Mouse (Mus musculus) MEL (cell line): ENCODE measurements around the gene Cap1.

Source experiments
- CHD2 ChIP-seq: IDR thresholded peaks from 2 replicates; pipeline ENCODE4 v1.6.1; 2011; ENCODE audit warnings: low read length, improper control_type of control experiment
- CTCF ChIP-seq, 3 experiments: IDR thresholded peaks in 2 of 3; conservative IDR thresholded peaks in 1 of 3; 2 replicates each; pipeline ENCODE4 v1.5.1; 2011 to 2012; ENCODE audit warnings: low read length in 3 of 3, low read depth in 2 of 3, mild to moderate bottlenecking in 2 of 3, improper control_type of control experiment in 1 of 3, inconsistent platforms in 1 of 3, mixed read lengths in 1 of 3, moderate library complexity in 1 of 3; ENCODE audit not compliant: control insufficient read depth in 1 of 3, insufficient read depth in 1 of 3, poor library complexity in 1 of 3, severe bottlenecking in 1 of 3
- EP300 ChIP-seq, 2 experiments: IDR thresholded peaks; 2 replicates each; pipeline ENCODE4 v1.6.1; 2011; ENCODE audit warnings: improper control_type of control experiment in 2 of 2, low read length in 2 of 2, low read depth in 1 of 2, mild to moderate bottlenecking in 1 of 2
- ETS1 ChIP-seq: IDR thresholded peaks from 2 replicates; pipeline ENCODE4 v1.6.1; 2012; ENCODE audit warnings: low read depth, mild to moderate bottlenecking, inconsistent platforms, low read length, improper control_type of control experiment, moderate library complexity
- HCFC1 ChIP-seq: IDR thresholded peaks from 2 replicates; pipeline ENCODE4 v1.6.1; 2012; ENCODE audit warnings: low read depth, mild to moderate bottlenecking, inconsistent platforms, low read length, improper control_type of control experiment, moderate library complexity
- KAT2A ChIP-seq: conservative IDR thresholded peaks from 2 replicates; pipeline ENCODE4 v1.6.1; 2012; ENCODE audit warnings: low read depth, low read length, improper control_type of control experiment, inconsistent platforms
- POLR2A ChIP-seq, 2 experiments: IDR thresholded peaks; 2 replicates each; pipeline ENCODE4 v1.6.1; 2011 to 2012; ENCODE audit warnings: low read length in 2 of 2, mild to moderate bottlenecking in 2 of 2, control low read depth in 1 of 2, improper control_type of control experiment in 1 of 2, low read depth in 1 of 2, moderate library complexity in 1 of 2; ENCODE audit not compliant: control insufficient read depth in 1 of 2, insufficient read depth in 1 of 2, poor library complexity in 1 of 2
- ZC3H11A ChIP-seq: IDR thresholded peaks from 2 replicates; pipeline ENCODE4 v1.6.1; 2012; ENCODE audit warnings: low read depth, mild to moderate bottlenecking, inconsistent platforms, low read length, improper control_type of control experiment

GRCm38 (mm10) chr4:122882544-122882943 lies 3.3 kb downstream of the Cap1 start:
- TF ChIP-seq CTCF (IDR thresholded peaks at IDR 0.05 in 2 of 3, conservative IDR thresholded peaks at IDR 0.05 in 1 of 3; ENCODE audit: control insufficient read depth in 1 of 3, insufficient read depth in 1 of 3, low read depth in 2 of 3, low read length in 3 of 3, poor library complexity in 1 of 3, severe bottlenecking in 1 of 3) (no peak), ZC3H11A (no peak), POLR2A (IDR thresholded peaks at IDR 0.05; ENCODE audit: control insufficient read depth in 1 of 2, insufficient read depth in 1 of 2, low read depth in 1 of 2, low read length in 2 of 2, poor library complexity in 1 of 2) (no peak), ETS1 (no peak), CHD2 (no peak), KAT2A (no peak), HCFC1 (no peak), EP300 (IDR thresholded peaks at IDR 0.05; ENCODE audit: low read depth in 1 of 2, low read length in 2 of 2) (no peak)
